Mouse (Mus musculus) adrenal gland (tissue): ENCODE data around the gene Rgs13.
"Not testable (repeated sequence)": the region's sequence is repeated elsewhere in the genome, so short reads cannot be mapped to it uniquely, and the experiment has no call there.

Experiments
- intact Hi-C: fragments of 180-260 bp; cut with DNase I; formaldehyde crosslinking; loops from one replicate; pipeline ENCODE4 v1.15.1; 2025

Gene Rgs13

DNA sequence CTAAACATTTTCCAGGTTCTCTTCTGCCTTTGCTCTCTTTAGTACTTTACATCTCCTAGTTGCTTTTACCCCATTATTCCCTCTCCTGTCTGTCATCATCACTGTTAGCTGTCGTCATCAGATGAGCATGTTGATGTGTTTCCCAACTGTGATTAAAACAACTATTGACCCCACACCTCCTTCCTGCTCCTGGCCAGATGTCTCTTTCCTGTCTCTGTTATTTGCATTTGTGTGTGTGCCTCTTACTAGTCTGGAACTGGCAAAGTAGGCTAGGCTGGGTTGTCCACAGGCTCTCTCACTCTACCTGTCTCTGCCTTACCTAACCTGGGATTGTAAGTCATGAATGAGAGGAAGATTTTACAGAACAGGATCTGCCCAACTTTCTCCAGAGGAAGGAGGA is 24.6 kb downstream of the Rgs13 start:
- intact Hi-C loops: no loop called here

DNA sequence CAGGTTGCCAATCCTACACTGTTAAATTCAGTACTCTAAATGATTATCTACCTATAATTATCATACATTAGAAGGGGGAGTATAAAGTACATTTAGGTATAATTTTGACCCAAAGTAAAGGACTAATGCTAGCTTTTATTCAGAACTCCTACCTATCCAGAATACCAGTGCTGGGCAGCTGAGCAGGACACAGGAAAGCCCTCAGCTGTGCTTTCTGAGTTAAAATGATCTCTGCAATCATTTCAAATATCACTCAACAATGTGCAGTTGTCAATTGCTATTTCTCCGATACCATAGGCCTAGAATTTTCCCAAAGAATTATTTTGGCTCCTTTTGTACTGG is 25.0 kb downstream of the Rgs13 start:
- intact Hi-C loops: no loop called here

DNA sequence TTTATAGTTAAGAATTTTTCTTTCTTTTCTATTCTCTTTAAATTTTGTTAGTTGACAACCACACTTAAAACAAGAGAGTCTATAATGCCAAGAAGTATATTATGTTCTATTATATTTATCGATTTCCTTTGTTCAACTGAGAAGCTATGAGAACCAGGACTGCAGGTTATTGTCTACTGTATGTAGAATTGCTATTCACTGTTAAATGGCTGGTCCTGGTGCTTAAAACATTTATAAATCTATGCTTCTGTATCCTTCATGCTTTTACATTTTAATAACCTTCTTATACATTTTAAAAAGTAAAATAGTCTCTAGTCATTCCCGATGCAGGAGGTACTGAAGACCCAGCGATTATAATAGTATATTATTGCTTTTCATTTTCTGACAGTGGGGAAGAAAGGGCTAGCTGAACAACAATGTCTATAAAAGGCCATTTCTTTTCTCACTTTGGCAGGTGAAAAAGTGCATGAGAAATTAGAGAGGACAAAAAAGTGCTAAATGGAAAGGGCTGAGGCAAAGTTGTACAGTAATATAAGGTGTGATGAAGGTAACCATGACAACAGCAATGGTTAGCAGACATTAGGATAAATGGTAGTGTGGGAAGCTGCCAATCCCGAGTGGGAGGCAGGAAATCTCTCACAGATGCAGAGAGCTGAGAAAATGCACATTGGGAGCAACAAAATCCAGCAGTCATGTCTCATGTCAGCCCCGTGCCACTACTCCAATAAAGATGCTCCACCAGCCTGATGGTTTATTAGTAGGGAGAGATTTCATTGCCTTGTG is 25.6 kb downstream of the Rgs13 start:
- intact Hi-C loops: no loop called here

DNA sequence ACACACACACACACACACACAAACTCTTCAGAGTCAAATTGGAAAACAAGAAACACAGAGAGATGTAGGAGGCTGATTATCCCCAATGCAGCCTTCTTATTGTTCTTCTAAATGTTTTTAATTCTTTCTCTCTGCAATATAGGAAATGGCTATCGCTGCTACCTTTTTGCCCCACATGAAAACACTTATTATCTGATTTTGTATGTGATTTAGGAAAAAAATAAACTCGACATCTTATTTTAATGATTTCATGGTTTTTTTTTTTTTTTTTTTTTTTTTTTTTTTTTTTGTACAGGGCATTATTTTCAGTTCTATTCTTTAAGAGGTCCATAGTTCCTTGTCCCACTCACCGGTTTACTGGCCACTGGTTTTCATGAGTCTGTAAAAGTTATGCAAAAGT is 27.2 kb downstream of the Rgs13 start:
- intact Hi-C loops: no loop called here

DNA sequence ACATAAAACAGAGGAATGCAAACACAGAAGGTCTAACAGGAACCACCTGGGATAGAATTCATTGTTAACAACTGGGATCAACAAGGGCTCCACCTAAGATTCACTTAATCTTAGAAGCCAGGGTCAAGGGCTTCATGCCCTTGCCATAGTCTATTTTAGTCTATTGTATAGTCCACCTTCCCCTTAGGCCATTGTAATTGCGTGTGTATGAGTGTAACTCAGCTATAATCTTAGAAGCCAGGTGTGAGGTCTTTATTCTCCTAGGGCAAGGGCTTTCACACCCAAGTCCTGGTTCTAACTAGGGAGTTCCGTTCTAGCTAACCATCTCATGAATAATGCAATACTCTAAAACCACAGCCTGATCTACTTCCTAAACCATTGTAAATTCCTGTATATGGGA is 35.8 kb downstream of the Rgs13 start:
- intact Hi-C loops: not testable (repeated sequence)

DNA sequence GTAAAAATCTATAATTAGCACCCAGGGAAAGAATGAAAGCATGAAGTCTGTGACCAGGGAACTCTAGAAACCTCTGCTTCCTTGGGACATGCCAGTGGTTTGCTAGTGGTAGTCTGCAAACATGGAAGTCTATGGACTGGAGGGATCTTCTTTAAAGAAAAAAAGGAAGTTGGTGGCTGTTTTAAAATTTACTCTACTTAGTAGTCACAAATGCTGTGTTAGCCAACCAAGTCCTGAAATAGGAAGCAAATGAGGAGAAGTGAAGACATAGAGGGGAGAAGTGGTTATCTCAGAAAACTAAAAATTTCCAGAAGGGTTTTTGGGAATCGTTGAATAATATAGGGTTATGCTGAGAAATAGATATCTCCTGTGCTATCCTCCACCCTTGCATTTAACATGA is 37.3 kb downstream of the Rgs13 start:
- intact Hi-C loops: no loop called here

DNA sequence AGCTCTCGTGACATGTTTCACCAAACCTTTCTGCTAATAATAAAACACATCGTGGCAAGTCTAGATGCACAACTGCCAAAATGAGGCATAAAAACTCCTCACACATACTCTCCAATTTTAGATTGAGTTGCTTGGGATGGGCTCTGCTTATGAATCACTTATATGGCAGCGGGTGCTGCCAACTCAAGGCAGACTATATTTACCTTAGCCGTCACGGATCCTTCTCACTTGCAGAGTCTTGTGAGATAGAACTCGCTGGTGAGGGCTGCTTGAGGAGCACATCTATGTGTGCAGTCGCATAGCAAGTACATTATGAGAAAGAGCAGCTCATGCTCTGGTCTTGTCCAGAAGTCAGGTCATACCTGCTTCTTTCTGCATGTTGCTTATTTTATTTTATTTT is 49.2 kb downstream of the Rgs13 start:
- intact Hi-C loops: no loop called here

DNA sequence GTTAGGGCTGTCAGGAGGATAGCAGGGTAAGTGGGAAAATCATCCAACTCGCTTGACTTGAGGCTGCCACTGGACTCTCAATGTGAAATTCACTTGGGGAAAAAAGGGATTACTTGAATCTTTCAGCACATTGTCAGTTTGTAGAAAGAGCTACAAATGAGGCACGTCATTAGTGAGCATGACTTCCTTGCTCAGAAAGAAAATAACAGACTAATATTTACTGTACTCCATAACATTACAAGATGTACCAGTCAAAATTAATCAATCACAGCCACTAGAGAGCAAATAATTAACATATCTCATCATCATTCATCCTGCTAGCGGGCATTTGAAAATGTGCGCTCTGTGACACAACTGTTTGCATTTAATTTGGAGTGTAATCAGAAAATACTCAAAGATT is 57.1 kb downstream of the Rgs13 start:
- intact Hi-C loops: no loop called here

DNA sequence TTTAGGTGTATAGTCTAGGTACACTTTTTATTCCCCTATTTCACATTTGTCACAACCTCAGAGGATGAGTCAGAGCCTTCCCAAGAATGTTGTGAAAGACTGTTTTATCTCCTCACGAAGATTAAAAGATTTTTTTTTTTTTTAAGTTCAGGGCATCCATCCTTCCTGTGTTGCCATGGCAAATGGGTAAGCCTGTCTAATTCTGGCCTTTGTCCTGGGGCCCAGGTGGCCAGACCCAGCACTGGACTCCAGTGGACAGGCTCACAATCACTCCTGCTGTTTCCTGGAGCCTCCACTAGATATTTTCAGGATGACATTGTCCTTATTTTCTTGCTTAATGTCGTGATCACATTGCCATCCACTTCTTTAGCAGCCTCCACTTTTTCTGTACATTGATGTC is 57.7 kb downstream of the Rgs13 start:
- intact Hi-C loops: no loop called here

DNA sequence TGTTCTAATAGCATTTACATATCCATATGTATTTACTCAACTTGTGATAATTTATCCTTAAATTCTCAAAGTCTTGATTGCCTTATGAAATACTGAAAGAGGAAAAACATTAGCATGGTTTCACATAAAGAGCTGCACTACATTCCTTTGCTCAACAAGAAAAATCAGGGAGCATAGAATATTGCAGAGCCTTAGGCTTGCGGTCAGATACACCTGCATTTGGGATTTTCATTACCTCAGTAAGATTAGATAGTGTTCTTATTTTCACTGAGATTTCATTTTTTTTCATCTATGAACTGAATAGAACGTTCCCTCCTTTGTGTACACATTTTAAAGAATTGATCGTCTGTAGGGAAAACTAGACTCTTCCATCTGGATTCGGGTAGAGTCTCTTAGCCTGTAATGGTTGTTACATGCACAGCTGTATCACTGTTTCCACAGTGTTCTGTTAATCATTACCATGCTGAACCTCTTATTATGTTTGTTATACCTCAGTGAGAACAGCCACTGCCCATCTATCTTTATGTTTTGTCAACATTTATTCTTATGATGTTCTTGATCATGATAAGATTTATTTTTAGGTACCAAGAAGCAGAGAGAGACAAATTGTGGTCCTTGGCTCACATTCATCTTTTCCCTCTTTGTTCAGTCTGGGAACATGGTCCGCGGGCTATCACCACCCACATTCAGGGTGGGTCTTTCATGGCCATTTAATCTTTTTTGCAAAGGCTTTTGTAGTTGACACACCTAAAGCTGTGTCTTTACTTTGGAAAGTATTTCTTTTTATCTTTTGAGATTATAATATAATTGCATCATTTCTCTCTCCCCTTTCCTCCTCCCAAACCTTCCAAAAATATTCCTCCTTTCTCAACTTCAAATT is 61.1 kb downstream of the Rgs13 start:
- intact Hi-C loops: no loop called here

DNA sequence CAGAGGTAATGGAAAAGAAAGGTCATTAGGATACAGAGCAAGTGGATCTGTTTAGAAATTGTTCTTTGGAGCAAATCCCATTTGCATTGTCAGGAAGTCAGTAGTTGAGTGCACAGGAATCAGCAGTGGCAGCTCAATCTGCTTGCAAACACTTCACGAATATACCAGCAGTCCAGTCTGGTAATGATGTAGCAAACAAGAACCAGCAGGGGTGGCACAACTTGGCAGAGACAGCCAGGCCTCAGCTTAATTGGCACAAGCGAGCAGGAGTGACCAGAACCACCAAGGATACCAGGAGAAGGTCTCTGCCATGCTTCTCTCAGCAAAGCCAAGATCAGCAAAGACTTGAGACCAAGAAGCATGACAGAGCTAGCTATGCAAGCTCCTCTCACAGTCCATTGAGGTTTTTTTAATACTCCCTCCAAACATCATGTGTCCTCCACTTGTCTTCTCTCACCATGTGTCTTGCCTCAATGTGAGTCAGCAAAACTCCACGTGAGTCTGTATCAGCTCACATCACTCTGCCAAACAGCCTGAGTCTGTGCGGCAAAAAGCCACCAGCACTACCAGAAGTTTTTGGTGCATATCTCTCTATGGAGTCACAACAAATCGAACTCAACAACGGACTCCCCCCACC is 63.6 kb downstream of the Rgs13 start:
- intact Hi-C loops: no loop called here

DNA sequence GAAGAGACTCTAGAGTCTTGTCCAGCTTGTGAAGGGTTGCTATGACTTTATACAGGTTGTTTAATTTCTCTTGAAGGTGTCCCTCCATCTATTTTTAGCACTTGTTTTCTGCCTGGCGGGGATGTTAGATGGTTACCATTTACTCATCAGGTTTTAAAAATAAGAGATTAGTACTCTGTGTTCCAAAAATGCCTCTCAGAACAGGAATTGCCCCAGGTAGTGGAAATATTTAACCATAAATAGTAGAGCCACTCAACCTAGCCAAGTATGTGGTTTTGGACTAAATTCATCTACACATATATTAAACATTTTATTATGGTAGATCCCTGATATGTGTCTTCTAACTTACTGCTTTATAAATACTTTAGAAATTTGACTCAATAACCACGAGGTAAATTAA is 64.2 kb downstream of the Rgs13 start:
- intact Hi-C loops: no loop called here

DNA sequence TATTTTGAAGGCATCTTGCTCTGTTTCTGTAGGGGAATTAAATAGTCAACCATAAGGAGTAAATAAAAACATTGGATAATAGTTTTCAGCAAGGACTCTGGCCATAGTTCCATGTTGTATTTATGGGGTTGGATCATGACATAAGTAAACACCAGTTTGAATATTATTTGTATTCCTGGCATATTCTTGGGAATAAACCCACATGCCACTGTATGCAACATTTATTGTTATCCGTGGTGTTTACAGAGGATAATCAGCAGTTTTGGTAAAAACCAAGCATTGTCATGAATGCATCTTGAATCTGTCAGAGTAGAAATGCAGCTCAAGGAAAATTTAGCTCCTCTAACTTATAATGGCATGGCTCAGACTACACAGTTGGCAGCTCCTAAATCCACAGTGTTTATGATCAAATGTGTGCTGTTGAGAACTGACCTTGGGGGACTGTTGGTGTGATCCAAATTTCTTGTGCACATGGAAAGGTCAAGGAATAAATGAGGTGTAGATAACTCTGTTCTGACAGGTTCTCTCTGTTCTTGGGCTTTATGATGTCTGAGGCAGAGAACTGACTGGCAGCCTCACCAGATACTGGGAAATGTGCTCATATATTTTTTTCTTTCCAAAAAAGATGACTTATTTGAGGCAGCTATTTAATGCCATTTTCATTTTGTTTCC is 78.4 kb downstream of the Rgs13 start:
- intact Hi-C loops: no loop called here

DNA sequence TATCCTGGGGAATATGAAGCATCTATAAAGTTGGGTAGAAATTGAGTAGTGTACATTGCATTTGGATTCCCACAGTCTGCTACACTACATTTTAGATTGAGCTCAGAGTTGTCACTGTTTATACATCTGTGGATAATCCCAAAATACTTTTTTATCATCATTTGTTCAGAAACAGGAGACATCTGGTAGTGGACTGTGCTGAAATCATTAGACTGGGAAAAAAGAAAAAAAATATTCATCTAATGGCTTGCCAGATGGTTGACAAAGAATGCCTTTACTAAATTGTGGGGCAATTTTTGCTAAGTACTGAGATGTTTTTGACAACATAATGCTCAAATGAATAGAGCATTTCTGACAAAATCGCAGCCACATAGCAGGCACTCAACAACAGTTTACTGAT is 86.8 kb downstream of the Rgs13 start:
- intact Hi-C loops: no loop called here
